Mouse (Mus musculus) adrenal gland, postnatal 14 days (tissue): ENCODE data around the gene Ispd. TPM values are rescaled to one million over a fixed set of nuclear protein-coding genes. Genes with fewer than 3 reads are reported as not detected.
"Not testable (repeated sequence)": the region's sequence is repeated elsewhere in the genome, so short reads cannot be mapped to it uniquely, and the experiment has no call there.

ENCODE experiments used
- DNase-seq: peaks from one replicate; pipeline ENCODE4 v3.0.0; 2021; ENCODE audit warnings: mixed read lengths
- long read RNA-seq, 2 experiments: library from polyadenylated mRNA; stranded (forward); transcript quantifications; one replicate each; pipeline ENCODE4 v2.0.0; 2021
- total RNA-seq: library from RNA; stranded (reverse); gene quantifications from 2 replicates; pipeline ENCODE4 v1.2.3, GENCODE M21; 2021

Gene Ispd
- total RNA-seq, result 6.2 and 7.4 TPM in 2 replicates
- long read RNA-seq, experiment 1, transcript Ispd-201 (10 exons, 2,690 nt), result major isoform, 14 of 18 reads
- long read RNA-seq, experiment 1, partial matches to known transcripts, result 2 of 18 reads
- long read RNA-seq, experiment 1, other reads (novel, unspliced or antisense), result 2 of 18 reads
- long read RNA-seq, experiment 2, partial matches to known transcripts, result 3 of 6 reads
- long read RNA-seq, experiment 2, other reads (novel, unspliced or antisense), result 1 of 6 reads

DNA sequence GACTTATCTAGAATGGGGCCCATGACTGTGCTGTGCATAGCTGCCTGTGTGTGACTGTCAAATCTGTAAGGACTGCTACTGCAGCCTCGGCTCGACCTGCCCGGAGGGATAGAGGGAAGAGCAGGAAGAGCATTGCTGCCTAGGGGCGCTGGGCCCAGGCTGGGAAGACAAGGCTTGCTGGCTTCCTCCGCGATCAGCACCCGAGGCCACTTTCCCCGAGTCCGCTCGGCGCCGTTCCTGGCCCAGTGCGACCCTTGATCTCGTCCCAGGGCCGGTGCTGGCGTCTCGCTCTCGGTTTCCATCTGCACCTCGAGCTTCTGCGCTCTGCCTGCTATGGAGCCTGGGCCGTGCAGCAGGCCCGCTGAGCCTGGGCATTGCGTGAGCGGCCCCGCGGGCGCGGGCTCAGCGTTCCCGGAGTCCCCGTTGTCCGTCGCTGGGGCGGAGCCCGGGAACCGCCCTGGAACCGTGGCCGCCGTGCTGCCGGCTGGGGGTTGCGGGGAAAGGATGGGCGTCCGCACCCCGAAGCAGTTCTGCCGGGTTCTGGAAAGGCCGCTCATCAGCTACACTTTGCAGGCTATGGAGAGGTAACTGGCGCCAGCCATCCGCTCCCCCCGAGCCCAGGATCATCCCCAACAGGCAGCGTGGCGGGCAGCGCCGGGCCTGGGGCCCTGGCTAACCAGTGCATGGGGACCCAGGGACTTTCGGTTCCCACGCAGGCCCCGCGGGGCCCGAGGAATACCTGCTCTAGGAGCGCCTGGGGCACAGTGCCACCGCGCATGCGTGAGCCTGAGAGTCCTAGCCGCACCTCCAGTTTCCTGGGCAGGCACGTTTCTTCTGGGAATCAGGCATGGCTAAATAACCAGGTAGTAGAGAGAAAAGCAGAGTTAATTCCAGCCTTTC, at the start of gene Ispd, which contains the start of gene D630036H23Rik:
TSS of gene Ispd (plus strand) at position 10 of the 900 bp plus-strand sequence.
TSS of gene D630036H23Rik (minus strand) at position 741 of the 900 bp plus-strand sequence.
- peak; percentile 94 for DNase-seq

DNA sequence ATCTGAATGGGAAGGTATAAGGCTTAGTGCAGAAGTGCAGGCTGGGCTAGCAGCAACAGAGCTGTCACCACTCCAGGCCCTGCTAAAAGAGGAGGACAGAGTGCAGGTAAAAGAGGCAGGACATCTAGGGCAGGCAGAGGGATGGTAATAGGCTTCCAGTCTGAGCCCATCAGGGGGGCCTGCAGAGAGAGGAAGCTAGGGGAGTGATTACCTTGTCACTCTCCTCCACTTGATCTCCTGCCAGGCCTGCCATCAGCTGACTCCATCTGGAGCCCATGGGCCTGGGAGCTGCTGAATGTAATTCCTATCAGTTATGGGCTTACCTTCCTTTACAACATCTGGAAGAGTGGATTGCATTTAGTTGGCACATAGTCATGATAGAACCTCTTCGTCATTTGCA, 48.6 kb upstream of the Ispd start:
- no peak for DNase-seq

DNA sequence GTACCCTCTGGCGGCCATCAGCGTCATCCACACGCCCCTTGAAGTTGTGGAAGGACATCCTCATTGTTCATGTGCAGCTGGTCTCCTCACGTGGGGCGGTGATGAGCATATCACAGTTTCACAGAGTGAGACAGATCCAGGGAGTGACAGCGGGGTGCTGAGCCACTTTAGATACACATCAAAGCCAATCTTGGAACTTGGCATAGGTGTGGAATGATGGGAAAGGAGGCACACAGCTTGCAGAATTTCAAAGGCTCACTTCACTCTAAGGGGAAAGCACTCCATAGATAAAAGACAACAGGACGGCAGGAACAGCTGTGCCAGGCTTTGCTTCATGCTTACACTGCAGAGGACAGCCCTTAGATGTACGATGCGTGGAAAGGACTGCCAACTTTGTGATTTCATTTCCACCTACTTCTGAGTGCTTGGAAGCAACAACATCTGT, 47.4 kb upstream of the Ispd start:
- no peak for DNase-seq

DNA sequence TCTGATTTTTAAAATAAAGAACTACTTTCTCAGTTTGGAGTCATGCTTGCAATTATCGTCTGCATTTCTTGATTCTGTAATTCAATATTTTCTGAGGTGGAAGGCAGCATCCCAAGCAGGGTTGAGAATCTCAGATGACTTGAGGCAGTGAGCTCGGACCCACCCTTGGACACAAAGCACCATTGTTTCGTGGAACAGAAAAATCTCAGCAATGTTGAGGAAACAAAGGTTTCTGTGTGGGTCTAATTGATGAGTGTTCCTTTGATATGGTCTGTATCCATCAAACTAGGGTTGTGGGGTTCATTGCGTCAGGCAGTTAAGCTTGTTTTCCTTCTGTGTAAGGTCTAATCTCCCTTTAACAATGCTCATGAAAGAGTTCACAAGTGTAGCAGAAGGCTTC, 37.1 kb upstream of the Ispd start:
- no peak for DNase-seq

DNA sequence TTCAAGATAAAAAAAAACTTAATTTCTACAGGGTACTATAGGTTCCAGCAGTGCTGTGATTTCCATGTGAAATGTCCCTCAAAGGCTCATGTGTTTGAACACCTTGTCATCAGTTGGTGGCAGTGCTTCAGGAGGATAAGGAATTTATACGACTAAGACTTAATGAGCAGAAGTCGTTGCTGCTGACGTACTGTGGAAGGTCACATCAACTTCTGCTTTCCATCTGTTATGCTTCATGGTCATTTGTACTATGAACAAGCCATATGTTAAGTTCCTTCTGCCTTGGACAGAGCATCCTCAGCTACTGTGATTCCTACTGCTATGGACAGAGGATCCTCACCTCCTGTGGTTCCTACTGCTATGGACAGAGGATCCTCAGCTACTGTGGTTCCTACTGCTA, 21.2 kb upstream of the Ispd start:
- no peak for DNase-seq

DNA sequence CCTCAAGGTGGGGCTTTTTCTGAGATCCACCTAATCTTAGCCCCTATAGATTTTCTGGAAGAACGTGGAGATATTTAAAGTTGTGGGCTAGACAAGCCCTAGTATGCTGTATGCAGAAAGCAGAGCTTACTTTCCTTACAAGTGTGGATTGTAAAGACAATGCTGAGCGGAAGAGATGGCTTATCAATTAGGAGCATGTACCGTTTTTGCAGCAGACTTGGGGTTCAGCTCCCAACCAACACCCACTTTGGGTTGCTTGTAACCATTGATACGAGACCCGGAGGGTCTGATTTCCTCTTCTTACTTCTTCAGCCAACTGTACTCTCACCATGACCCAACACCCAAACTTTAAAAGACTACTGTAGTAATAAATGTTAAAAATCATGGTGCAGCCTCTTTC, 20.6 kb upstream of the Ispd start:
- no peak for DNase-seq

DNA sequence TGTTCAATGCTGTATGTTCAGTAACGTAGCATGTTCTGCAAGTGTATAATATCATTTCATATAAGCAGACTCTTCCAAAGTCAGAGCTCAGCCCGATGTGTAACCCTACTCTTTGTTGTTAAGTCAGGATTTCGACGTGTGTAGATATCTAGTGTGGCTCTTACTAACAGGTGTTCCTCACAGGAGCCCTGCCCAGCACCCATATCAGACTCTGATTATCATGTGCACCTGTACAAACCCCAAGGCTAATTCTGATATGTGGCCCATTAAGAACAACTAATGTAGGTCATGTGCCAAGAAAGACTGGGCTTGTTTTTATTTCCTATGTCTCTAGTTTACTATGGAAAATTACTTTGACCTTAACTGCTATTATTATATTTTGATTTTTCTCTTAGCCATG, 17.2 kb upstream of the Ispd start:
- DNase-seq, result no peak

DNA sequence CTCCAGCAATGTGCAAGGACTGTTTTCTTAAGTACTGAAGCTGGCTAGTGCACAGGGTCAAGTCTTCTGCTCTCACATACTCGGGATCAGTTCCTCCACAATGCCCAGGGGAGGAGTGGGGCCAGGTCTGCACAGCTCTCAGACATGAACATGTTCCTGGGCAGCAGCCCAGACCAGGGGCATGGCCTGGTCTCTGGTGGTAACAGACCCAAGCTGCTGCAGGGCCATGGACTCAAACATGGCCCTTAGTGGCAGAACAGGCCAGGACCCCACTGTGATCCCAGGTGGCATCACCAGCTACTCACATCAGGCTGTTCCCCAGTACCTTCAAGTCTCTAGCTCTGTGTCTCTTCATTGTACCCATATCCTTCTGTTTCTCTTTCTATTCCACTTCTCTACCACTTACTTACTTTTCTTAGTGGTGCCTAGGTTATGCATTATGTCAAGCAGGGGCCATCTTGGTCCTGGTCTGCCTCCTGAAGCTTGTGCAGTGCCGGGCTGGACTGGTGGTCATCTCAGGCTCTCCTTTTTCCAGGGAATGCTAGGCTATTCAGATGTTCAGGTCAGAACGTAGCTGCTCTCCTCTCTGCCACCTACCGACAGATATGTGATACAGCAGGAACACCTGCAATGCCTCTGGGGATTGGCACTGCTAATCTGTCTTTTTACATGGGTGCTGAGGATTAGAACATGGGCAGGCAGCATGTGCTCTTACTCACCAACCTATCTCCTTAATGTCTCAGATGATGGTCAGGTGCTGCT, 7.8 kb upstream of the Ispd start:
- no peak for DNase-seq

DNA sequence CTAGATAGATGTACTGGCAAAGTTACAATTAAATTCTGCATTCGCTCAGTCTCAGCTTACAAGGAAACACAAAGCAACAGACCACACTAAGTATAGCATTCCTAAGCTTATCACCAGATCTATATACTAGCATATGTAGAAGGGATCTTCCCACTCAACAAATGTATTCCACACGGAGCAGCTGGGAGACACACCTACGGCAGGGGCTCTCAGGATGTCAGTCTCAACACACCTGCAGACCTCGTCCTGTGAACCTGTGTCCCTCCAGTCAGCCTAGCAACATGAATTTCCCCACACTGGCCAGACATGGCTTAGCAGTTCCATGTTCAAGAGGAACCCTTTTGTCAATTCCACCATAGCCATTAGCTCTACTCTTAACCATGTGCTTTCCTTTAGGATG, 4.9 kb upstream of the Ispd start:
- not testable (repeated sequence) for DNase-seq

DNA sequence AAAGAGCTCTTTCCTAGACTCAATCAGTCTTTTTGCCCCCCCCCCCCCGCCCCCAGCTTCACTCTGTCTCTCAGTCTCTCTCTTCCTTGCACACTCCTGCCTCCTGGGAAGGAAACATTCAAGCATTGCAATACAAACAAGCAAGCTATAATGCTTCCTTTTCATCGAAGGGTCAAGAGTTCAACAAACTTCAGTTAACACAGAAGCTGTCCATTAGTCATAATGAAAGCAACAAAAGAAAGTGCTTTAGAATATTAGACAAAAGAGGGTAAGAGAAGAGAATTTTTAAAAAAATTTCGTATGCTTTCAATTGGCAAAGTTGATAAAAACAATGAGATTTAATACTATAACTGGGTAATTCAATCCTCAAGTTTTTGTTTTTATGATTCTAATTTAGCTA, 996 bp upstream of the Ispd start:
- no peak for DNase-seq

DNA sequence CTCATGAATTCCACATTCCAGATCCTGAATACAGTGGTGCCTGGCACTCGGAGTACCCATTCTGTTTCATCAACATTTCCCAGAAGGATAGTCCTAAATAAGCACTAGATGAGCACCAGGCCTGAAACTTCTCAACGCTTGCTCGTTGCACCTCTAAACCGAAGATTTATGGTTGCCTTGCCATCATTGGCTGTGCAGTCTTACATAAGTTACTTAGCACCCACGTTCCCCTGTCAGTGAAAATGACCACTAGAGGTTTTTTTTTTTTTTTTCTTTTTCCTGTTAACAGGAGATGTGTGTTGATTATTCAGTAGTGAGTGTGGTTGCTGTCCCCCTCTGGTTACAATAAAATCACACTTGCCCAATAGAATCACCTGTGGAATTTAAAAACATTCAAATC, 444 bp upstream of the Ispd start:
- DNase-seq, result no peak

DNA sequence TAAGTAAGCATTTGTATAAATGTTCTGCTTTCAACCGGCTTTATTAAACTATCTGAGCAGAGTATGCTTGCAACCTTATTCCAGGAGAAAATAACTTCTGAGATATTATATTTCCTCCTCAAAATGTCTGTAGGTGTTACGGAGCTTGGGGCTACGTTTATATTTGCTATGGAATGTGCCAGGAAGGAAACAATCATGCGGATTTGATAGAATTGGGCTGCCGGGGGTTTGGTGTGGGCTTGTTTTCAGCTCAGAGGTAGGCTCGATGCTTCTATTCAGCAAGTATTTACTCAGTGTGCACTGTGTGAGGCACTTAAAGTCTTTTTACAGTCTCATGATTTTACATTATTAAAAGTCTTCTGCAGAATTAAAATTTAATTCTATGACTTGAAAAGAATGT, 4.1 kb downstream of the Ispd start:
- no peak for DNase-seq

DNA sequence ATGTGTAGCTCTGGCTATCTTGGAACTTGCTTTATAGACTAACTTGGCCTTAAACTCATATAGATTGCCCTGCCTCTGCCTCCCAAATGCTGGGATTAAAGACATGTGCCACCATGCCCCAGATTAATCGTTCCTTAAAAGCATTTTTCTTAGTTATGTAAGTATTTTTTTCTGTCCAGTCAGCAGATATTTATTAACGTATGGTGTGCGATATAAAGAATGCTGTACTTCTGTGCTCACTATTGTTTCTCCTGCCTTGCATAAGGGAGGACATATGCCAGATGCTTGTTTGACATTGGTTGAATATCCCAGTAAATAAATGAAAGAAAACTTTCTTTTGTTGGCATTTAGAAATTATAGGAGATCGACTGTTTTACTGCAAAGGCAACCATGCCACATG, 5.7 kb downstream of the Ispd start:
- no peak for DNase-seq

DNA sequence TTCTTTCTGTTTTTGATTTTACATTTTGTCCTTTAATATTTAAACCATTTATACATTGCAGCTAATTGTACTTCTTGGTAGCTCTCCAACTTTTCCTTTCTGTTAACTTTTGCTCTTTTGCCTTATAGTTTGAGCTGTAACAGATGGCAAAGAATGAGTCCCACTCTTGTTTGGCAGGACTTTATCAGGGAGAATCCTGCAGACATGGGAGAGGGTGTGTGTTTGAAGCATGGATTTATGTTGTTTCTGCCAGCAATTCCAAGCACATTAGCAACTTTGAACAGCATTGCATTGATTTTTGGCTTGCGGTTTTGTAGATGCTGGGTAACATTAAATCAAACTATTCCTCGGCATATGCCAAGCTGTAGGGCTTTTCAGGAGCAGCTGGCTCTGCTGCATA, 13.9 kb downstream of the Ispd start:
- no peak for DNase-seq

DNA sequence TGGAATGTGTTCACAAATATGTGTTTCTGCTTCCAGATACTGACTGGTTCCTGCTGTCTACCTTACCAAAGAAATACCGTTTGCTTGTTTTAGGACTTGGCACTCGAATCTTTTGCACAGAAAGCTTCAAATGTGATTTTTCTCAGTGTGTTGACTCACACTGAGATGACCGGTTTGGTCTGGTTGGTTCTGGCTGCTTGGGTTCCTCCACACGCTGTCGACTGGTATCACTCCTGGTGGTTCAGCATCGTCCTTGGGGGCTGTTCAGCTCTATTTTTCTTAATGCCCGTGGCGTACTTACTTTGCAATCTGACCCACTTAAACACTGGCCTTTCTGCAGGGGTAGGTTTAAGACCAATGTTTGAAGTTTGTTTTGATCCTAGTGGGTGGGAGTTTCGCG, 42.4 kb downstream of the Ispd start:
- DNase-seq, result peak; percentile 47

DNA sequence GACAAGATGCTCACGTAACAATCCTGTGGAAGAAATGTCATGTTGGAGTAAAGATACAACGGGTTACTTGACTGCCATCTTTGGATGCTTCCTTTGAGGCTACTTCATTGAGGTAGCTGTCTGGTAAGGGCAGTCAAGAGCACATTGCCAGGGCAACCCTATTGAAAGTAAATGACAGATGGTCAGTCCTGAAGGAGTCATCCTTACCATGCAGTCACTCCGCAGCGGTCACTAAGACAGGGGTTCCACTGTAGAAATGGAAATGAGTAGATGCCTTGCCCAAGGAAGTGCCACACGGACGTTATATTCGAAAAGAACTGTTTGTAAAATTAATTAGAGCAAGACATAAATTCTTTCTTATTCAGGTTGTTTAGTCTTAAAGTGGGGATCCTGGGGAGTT, 44.0 kb downstream of the Ispd start:
- DNase-seq, result no peak

DNA sequence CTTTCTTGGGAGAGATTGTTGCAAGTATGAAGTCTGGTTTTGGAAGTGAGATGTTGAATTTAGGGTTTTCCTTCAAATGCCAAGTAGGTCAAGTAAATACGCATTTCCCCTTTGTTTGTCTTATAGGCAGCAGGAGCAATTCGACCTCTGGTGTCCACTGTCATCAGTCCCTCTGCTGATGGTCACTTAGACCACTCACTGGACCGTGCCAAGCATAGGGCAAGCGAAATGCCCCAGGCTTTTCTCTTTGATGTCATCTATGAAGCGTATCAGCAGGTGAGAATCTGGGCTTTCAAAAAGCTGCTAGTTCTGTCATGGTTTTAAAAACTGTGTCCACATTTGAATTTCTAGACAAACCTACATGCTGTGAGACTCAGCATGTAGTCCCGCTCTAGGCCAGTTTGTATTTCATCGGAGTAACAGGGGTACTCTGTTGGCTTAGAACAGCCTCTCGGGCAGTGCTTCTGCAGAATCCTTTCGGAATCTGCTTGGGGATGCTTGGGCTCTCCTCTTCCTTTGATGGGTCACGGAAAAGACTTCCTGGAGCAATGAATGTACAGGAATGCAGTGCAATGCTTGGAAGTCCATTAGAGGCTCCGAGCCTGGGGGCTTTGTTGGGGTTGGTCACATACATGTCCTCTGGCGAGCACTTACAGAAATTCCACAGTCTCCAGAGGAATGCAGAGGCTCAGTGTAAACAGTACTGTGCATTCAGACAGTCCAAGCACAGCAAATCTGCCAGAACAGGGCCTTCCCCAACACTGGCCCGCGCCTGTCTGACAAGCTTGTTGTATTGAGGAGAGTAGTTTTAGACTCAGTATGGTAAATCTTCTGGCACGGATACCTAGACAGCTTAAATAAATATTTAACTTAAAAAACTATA, 45.2 kb downstream of the Ispd start:
- no peak for DNase-seq

DNA sequence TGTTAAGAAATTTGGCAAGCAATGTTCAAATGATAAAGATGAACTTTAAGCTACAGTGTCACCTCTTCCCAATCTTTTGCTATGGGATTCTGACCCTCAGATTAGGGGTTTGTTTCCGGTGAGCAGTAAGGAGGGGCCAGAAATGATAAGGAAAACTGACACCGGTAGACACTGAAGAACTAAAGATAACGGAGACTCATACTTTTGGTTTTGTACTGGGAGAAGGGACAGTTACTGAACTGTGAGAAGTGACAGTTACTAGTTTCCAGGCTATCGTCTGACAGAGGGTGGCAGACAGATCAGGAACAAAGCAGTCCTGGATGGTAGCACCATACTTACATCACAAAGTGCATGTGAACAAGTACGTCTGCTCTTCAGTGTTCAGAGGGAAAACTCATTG, 55.7 kb downstream of the Ispd start:
- DNase-seq, result no peak

DNA sequence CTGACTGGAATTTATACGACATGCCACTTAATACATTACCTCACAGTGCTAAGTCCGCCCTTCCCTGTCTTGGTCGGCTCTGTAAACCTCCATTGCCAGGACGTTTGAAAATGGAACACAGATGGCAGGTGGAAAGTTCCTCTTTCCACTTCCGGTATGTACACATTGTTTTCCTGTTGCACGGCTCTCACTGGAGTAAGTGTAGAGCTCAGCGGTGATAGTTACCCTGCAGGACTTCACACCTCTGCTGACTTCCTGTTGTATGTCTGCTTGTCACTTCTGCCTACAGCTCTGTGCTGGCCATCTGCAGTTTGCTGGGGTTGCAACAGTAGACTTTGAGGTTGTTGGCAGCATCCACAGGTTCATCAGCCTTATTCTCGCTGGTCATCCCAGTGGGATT, 58.1 kb downstream of the Ispd start:
- DNase-seq, result no peak

DNA sequence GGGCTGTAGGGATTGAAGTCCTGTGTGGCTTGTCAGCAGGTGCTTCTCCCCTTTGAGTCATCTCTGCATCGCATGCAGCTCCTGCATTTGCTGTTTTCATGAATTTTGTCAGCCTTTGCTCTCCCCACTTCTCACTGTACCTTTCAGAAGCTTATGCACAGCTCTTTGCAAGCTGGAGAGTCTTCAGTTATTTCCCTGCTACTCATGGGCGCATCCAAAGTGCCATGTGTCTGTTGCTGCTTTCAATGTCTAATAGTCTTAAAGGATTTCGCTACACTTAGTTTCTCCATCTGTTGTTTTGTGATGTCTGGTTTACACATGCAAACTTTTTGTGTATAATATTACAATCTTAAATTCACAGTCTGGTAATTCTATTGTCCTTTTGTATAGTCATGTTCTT, 74.8 kb downstream of the Ispd start:
- DNase-seq, result no peak

DNA sequence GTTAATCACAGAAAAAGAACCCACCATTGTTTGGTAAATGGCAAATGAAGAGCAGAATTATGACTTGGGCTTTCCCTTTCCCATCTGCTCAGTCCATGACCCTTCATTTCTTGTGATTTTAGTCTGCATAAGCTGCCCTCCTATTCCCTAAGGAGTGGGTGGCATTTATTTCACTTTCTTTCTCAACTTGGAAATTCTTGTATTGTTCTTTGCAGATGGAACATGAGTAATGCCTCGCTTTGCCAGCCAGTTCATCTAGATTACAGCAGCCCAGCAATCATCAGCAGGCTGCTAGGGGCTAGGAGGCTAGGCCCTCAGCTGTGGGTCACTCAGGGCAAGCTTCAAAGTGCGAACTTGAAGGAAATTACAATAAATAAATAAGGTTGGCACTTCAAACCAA, 76.5 kb downstream of the Ispd start:
- no peak for DNase-seq
